Mouse (Mus musculus) MEL (cell line): ENCODE results near the gene Pdia6. TPM values are rescaled to one million over a fixed set of nuclear protein-coding genes. Genes with fewer than 3 reads are reported as not detected.

Experiments
- DNase-seq: peaks from one replicate; pipeline ENCODE4 v3.0.0; 2011; ENCODE audit warnings: low read depth, low spot score
- H3K27ac ChIP-seq: 2 replicates; pipeline ENCODE4 v1.5.1; 2012; ENCODE audit warnings: low read depth, mild to moderate bottlenecking, control low read depth, low read length, moderate library complexity; ENCODE audit not compliant: control insufficient read depth
- H3K27me3 ChIP-seq, 2 experiments: fragments of 150-350 bp in 1 of 2; sonication (generic) in 1 of 2; 2 replicates each; pipeline ENCODE4 v1.6.1; 2012; ENCODE audit warnings: low read length in 2 of 2, mild to moderate bottlenecking in 2 of 2, improper control_type of control experiment in 1 of 2, moderate library complexity in 1 of 2; ENCODE audit not compliant: insufficient read depth in 2 of 2, control insufficient read depth in 1 of 2
- H3K36me3 ChIP-seq, 2 experiments: 2 replicates each; pipeline ENCODE4 v1.6.1; 2012 to 2014; ENCODE audit warnings: low read length in 2 of 2, improper control_type of control experiment in 1 of 2, inconsistent platforms in 1 of 2, mild to moderate bottlenecking in 1 of 2; ENCODE audit not compliant: insufficient read depth in 2 of 2, control insufficient read depth in 1 of 2
- H3K4me1 ChIP-seq, 2 experiments: fragments of 150-350 bp in 1 of 2; sonication (generic) in 1 of 2; 2 replicates each; pipeline ENCODE4 v1.6.1; 2012; ENCODE audit warnings: low read length in 2 of 2, improper control_type of control experiment in 1 of 2, mild to moderate bottlenecking in 1 of 2; ENCODE audit not compliant: insufficient read depth in 2 of 2, control insufficient read depth in 1 of 2
- H3K4me3 ChIP-seq, 2 experiments: fragments of 150-350 bp in 1 of 2; sonication (generic) in 1 of 2; 2 replicates each; pipeline ENCODE4 v1.5.1; 2012; ENCODE audit warnings: low read depth in 2 of 2, low read length in 2 of 2, mild to moderate bottlenecking in 2 of 2, moderate library complexity in 2 of 2, control low read depth in 1 of 2, improper control_type of control experiment in 1 of 2; ENCODE audit not compliant: control insufficient read depth in 1 of 2, insufficient read depth in 1 of 2
- H3K79me2 ChIP-seq: 2 replicates; pipeline ENCODE4 v1.6.1; 2012; ENCODE audit warnings: mild to moderate bottlenecking, low read length, moderate library complexity; ENCODE audit not compliant: control insufficient read depth, poor library complexity, insufficient read depth
- H3K9ac ChIP-seq: 2 replicates; pipeline ENCODE4 v1.6.1; 2012; ENCODE audit warnings: low read depth, mild to moderate bottlenecking, control low read depth, low read length, moderate library complexity; ENCODE audit not compliant: control insufficient read depth, poor library complexity, severe bottlenecking
- H3K9me3 ChIP-seq: fragments of 150-350 bp; sonication (generic); replicated peaks from 2 replicates; pipeline ENCODE4 v1.6.1; 2012; ENCODE audit warnings: mild to moderate bottlenecking, low read length, improper control_type of control experiment, moderate library complexity; ENCODE audit not compliant: insufficient read depth
- BHLHE40 ChIP-seq: IDR thresholded peaks from 2 replicates; pipeline ENCODE4 v1.6.1; 2012; ENCODE audit warnings: low read depth, mild to moderate bottlenecking, inconsistent platforms, low read length, improper control_type of control experiment, borderline replicate concordance
- CHD1 ChIP-seq: IDR thresholded peaks from 2 replicates; pipeline ENCODE4 v1.6.1; 2012; ENCODE audit warnings: low read depth, mild to moderate bottlenecking, inconsistent platforms, low read length, improper control_type of control experiment
- CHD2 ChIP-seq: IDR thresholded peaks from 2 replicates; pipeline ENCODE4 v1.6.1; 2011; ENCODE audit warnings: low read length, improper control_type of control experiment
- EP300 ChIP-seq, 2 experiments: IDR thresholded peaks; 2 replicates each; pipeline ENCODE4 v1.6.1; 2011; ENCODE audit warnings: improper control_type of control experiment in 2 of 2, low read length in 2 of 2, low read depth in 1 of 2, mild to moderate bottlenecking in 1 of 2
- ETS1 ChIP-seq: IDR thresholded peaks from 2 replicates; pipeline ENCODE4 v1.6.1; 2012; ENCODE audit warnings: low read depth, mild to moderate bottlenecking, inconsistent platforms, low read length, improper control_type of control experiment, moderate library complexity
- GABPA ChIP-seq: IDR thresholded peaks from 2 replicates; pipeline ENCODE4 v1.6.1; 2012; ENCODE audit warnings: low read depth, mild to moderate bottlenecking, inconsistent platforms, low read length, improper control_type of control experiment, moderate library complexity
- HCFC1 ChIP-seq: IDR thresholded peaks from 2 replicates; pipeline ENCODE4 v1.6.1; 2012; ENCODE audit warnings: low read depth, mild to moderate bottlenecking, inconsistent platforms, low read length, improper control_type of control experiment, moderate library complexity
- JUND ChIP-seq: IDR thresholded peaks from 2 replicates; pipeline ENCODE4 v1.6.1; 2011; ENCODE audit warnings: low read depth, mild to moderate bottlenecking, improper control_type of control experiment, low read length
- KAT2A ChIP-seq: conservative IDR thresholded peaks from 2 replicates; pipeline ENCODE4 v1.6.1; 2012; ENCODE audit warnings: low read depth, low read length, improper control_type of control experiment, inconsistent platforms
- MAX ChIP-seq: IDR thresholded peaks from 2 replicates; pipeline ENCODE4 v1.6.1; 2011; ENCODE audit warnings: low read length, improper control_type of control experiment
- MAZ ChIP-seq: IDR thresholded peaks from 2 replicates; pipeline ENCODE4 v1.6.1; 2012; ENCODE audit warnings: low read depth, mild to moderate bottlenecking, inconsistent platforms, low read length, improper control_type of control experiment
- MEF2A ChIP-seq: IDR thresholded peaks from 2 replicates; pipeline ENCODE4 v1.6.1; 2014; ENCODE audit warnings: low read depth, mild to moderate bottlenecking, inconsistent platforms, low read length, improper control_type of control experiment; ENCODE audit not compliant: poor library complexity, insufficient replicate concordance, severe bottlenecking; ENCODE audit errors: extremely low read depth
- MXI1 ChIP-seq: IDR thresholded peaks from 2 replicates; pipeline ENCODE4 v1.6.1; 2011; ENCODE audit warnings: mild to moderate bottlenecking, low read depth, low read length, improper control_type of control experiment
- MYB ChIP-seq: IDR thresholded peaks from 2 replicates; pipeline ENCODE4 v1.6.1; 2011; ENCODE audit warnings: mild to moderate bottlenecking, low read depth, low read length, improper control_type of control experiment
- NELFE ChIP-seq: IDR thresholded peaks from 2 replicates; pipeline ENCODE4 v1.6.1; 2011; ENCODE audit warnings: low read depth, low read length, improper control_type of control experiment
- NRF1 ChIP-seq: IDR thresholded peaks from 2 replicates; pipeline ENCODE4 v1.6.1; 2014; ENCODE audit warnings: low read depth, mild to moderate bottlenecking, inconsistent platforms, low read length, improper control_type of control experiment, moderate library complexity; ENCODE audit not compliant: poor library complexity, insufficient read depth, severe bottlenecking
- POLR2A ChIP-seq, 2 experiments: IDR thresholded peaks; 2 replicates each; pipeline ENCODE4 v1.6.1; 2011 to 2012; ENCODE audit warnings: low read length in 2 of 2, mild to moderate bottlenecking in 2 of 2, control low read depth in 1 of 2, improper control_type of control experiment in 1 of 2, low read depth in 1 of 2, moderate library complexity in 1 of 2; ENCODE audit not compliant: control insufficient read depth in 1 of 2, insufficient read depth in 1 of 2, poor library complexity in 1 of 2
- POLR2AphosphoS2 ChIP-seq: IDR thresholded peaks from 2 replicates; pipeline ENCODE4 v1.6.1; 2011; ENCODE audit warnings: low read length, improper control_type of control experiment
- POLR2AphosphoS5 ChIP-seq: IDR thresholded peaks from 2 replicates; pipeline ENCODE4 v1.6.1; 2012; ENCODE audit warnings: low read depth, borderline replicate concordance, mild to moderate bottlenecking, inconsistent platforms, low read length, moderate library complexity, mixed read lengths
- RCOR1 ChIP-seq: IDR thresholded peaks from 2 replicates; pipeline ENCODE4 v1.6.1; 2012; ENCODE audit warnings: low read depth, mild to moderate bottlenecking, inconsistent platforms, low read length, improper control_type of control experiment
- SMC3 ChIP-seq: IDR thresholded peaks from 2 replicates; pipeline ENCODE4 v1.6.1; 2011; ENCODE audit warnings: low read depth, low read length, improper control_type of control experiment
- TAL1 ChIP-seq: IDR thresholded peaks from 2 replicates; pipeline ENCODE4 v1.6.1; 2012; ENCODE audit warnings: mild to moderate bottlenecking, inconsistent platforms, low read length, moderate library complexity, mixed read lengths
- TBP ChIP-seq: IDR thresholded peaks from 2 replicates; pipeline ENCODE4 v1.8.0; 2011; ENCODE audit warnings: low read depth, low read length, improper control_type of control experiment
- UBTF ChIP-seq: IDR thresholded peaks from 2 replicates; pipeline ENCODE4 v1.6.1; 2012; ENCODE audit warnings: low read depth, mild to moderate bottlenecking, inconsistent platforms, low read length, improper control_type of control experiment, moderate library complexity, borderline replicate concordance; ENCODE audit not compliant: insufficient read depth
- ZMIZ1 ChIP-seq: IDR thresholded peaks from 2 replicates; pipeline ENCODE4 v1.6.1; 2012; ENCODE audit warnings: low read depth, mild to moderate bottlenecking, inconsistent platforms, low read length, improper control_type of control experiment, moderate library complexity
- polyA plus RNA-seq, 2 experiments: library from polyadenylated mRNA; stranded (reverse) in 1 of 2; unstranded in 1 of 2; fragments of >175 nt in 1 of 2; fragments of >200 nt in 1 of 2; gene quantifications; 2 replicates each; pipeline versions ENCODE4 v1.2.1 to v1.2.4; 2012; ENCODE audit warnings: low replicate concordance in 2 of 2, low read depth in 1 of 2; ENCODE audit not compliant: insufficient read length in 2 of 2, insufficient read depth in 1 of 2, missing spikeins in 1 of 2
- total RNA-seq: library from RNA; depleted of rRNA; stranded (reverse); fragments of 300-350 nt; gene quantifications from 2 replicates; pipeline ENCODE4 v1.2.3, GENCODE M21; 2012

The Pdia6 gene
- total and polyA plus RNA-seq, 3 experiments: 321 to 373 TPM; not detected in 1

- TF ChIP-seq MYB (no peak), UBTF (no peak), TBP (0 out of 2 replicates have a peak, but pooled peaks have one; percentile 5)
Measured at GRCm38 (mm10) chr12:17265971-17266672, at the start of gene Pdia6 (continued).

- Histone ChIP-seq H3K9me3 (no peaks in the 10 kb centered on the region), H3K79me2 (no peaks in the 10 kb centered on the region), H3K4me3 (no peak overlapping the region), H3K4me1 (no peaks in the 10 kb centered on the region), H3K9ac (no peak overlapping the region), H3K27ac (no peak overlapping the region), H3K27me3 (peaks cover 0 to 6% of the 10 kb centered on the region in 2 experiments; a peak in 2 of 4 replicates), H3K36me3 (no peaks in the 10 kb centered on the region)
- no peak for TF ChIP-seq SMC3
- no peak for TF ChIP-seq CHD2
- TF ChIP-seq GABPA: no peak
- TF ChIP-seq CHD1: no peak
- no peak for TF ChIP-seq MAX
- TF ChIP-seq BHLHE40: no peak
- no peak for TF ChIP-seq MAZ
- no peak for TF ChIP-seq HCFC1
- TF ChIP-seq TAL1: no peak
- TF ChIP-seq ZMIZ1: no peak
- TF ChIP-seq MEF2A: no peak
- no peak for DNase-seq
Measured at GRCm38 (mm10) chr12:17218390-17218789, 48.0 kb upstream of the Pdia6 start.

GRCm38 (mm10) chr12:17219107-17219506, 47.2 kb upstream of the Pdia6 start:
- Histone ChIP-seq H3K27ac (no peak overlapping the region), H3K9ac (no peak overlapping the region), H3K79me2 (no peaks in the 10 kb centered on the region), H3K4me3 (no peak overlapping the region), H3K36me3 (no peaks in the 10 kb centered on the region), H3K27me3 (peaks cover 0 to 6% of the 10 kb centered on the region in 2 experiments; a peak in 2 of 4 replicates), H3K9me3 (no peaks in the 10 kb centered on the region), H3K4me1 (no peaks in the 10 kb centered on the region)
- TF ChIP-seq NRF1: no peak
- no peak for TF ChIP-seq GABPA
- TF ChIP-seq ETS1: no peak
- TF ChIP-seq MXI1: no peak
- no peak for TF ChIP-seq KAT2A
- TF ChIP-seq NELFE: no peak
- TF ChIP-seq EP300 (IDR thresholded peaks at IDR 0.05; ENCODE audit: low read depth in 1 of 2, low read length in 2 of 2): no peak
- no peak for TF ChIP-seq POLR2AphosphoS2
- TF ChIP-seq MEF2A: no peak
- TF ChIP-seq POLR2AphosphoS5: no peak
- TF ChIP-seq TBP: no peak
- no peak for TF ChIP-seq JUND
- TF ChIP-seq POLR2A (IDR thresholded peaks at IDR 0.05; ENCODE audit: control insufficient read depth in 1 of 2, insufficient read depth in 1 of 2, low read depth in 1 of 2, low read length in 2 of 2, poor library complexity in 1 of 2): no peak
- no peak for TF ChIP-seq RCOR1
- TF ChIP-seq ZMIZ1: no peak
- no peak for TF ChIP-seq TAL1
- TF ChIP-seq HCFC1: no peak
- no peak for TF ChIP-seq SMC3
- TF ChIP-seq MYB: no peak
- TF ChIP-seq CHD1: no peak
- DNase-seq: no peak
